Mouse (Mus musculus) kidney, adult 11 months (tissue): ENCODE measurements at regions not wholly inside any gene's neighbourhood (a gene's known extent, or its start where the extent isn't known, plus 50 kb on each side); places are given as distances from the start of the nearest gene placed in this dataset.
A peak's percentile ranks its signal among the peaks of the same experiment; 100 is the strongest.
"Not testable (repeated sequence)": the region's sequence is repeated elsewhere in the genome, so short reads cannot be mapped to it uniquely, and the experiment has no call there.

Experiments
- DNase-seq: peaks from one replicate; pipeline ENCODE4 v3.0.0; 2022

- not testable (repeated sequence) for DNase-seq
These were observed 448.6 kb upstream of the Cobl start for GRCm38 (mm10) chr11:12913401-12913800.

DNA sequence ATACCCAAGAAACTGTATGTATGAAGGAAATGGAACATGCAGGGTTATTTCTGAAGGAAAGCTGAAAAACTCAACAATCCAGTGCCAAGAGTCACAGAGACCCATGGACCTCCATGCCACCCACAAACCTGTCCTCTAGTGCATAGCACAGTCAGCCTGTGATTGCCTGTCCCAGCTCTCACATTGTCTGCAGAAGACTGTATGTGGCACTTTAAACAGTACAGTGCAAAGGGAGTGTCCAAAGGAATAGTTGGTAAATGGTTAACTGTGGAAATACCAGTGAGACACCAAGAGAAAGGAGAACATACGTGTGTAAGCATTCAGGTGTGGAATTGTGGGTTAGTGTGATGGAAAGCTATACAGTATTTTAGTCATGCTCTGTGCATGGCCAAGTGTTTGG lies 409.0 kb upstream of the Cobl start:
- no peak for DNase-seq

DNA sequence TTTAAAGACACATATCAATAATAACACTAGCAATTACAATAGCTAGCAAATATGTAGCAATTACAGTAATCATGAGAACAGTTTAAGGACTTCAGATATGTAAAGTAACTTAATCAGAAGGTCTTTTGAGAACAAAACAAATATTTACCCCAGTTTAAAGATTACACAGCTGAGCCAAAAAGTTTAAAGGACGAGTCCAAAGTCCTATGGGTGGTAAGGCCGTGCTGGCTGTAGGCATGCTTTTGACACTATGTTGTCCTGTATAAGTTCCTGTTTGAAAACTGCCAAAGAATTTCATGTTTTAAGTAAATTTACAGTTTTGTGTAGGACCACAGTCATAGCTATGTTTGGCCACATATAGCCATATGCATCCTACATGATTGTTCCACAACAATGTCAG lies 408.0 kb upstream of the Cobl start:
- peak; percentile 13 for DNase-seq

GRCm38 (mm10) chr11:12872399-12872798 lies 407.6 kb upstream of the Cobl start:
- peak; percentile 27 for DNase-seq

DNA sequence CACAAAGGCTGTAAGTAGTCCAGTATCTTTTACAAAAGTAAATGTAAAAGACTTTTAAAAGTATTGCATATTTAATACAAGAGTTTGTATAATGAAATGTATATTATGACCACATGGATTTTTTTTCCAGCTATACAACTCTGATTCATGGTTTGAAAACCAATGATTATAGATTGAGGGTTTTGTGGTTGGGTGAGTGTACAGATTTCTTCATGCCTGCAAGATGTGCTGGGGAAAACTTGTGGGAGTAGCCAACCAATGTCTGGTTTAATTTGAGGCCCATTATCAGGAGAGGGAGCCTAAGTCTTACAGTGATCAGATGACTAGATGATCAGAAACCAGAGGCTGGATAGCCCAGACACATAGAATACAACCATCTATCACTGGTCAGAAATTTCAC lies 402.8 kb upstream of the Cobl start:
- DNase-seq = no peak

DNA sequence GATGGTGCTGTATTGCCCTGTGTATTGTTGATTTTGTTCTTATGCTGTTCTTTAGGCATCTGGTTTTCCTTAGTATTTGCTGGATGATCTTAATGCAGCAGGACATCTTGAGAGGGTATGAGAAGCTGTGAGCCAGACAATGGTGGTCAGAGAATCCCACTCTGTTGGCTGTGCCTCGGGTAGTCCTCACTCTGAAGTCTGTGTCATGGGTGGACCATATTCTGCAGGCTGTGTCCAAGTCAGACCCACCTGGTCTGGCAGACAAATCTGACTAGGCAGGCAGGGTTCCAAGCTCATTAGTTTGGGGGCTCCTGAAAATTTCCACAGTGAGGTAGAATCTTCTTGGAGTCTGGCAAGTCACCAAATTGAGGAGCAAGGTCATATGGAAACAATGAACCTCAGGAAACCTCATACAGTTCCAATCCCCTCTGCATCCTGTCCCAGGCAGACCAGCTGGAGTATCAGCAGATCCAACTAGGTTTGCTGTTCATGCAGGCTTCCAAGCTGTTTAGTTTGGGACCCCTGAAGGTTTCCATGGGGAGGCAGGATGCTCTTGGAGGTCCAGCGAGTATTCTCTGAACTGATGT lies 400.4 kb upstream of the Cobl start:
- DNase-seq = no peak

- DNase-seq = no peak
These were observed 394.7 kb upstream of the Cobl start for GRCm38 (mm10) chr11:12859344-12859930.

GRCm38 (mm10) chr11:12858274-12858884 lies 393.6 kb upstream of the Cobl start:
- no peak for DNase-seq

GRCm38 (mm10) chr11:12857358-12858199 lies 392.8 kb upstream of the Cobl start:
- no peak for DNase-seq

GRCm38 (mm10) chr11:12847793-12848192 lies 383.0 kb upstream of the Cobl start:
- no peak for DNase-seq

- DNase-seq = no peak
These were observed 379.1 kb upstream of the Cobl start for GRCm38 (mm10) chr11:12843631-12844423.

DNA sequence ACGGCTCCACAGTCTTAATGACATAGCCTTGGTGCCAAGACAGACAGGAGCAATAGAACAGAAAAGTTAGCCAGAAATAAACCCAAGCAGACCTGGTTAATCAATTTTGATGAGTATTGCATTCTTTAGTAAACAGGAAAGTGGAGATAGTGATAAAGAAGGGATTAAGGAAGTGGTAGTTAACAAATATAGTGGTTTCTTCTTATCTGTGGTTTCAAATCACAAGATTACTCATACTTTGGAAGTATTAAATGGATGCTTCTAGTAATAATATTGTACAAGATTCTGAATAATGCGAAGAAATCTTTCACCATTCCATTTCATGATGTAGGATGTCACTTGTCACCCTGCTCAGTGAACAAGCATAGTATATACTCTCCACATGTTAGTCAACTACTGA lies 376.6 kb upstream of the Cobl start:
- no peak for DNase-seq

DNA sequence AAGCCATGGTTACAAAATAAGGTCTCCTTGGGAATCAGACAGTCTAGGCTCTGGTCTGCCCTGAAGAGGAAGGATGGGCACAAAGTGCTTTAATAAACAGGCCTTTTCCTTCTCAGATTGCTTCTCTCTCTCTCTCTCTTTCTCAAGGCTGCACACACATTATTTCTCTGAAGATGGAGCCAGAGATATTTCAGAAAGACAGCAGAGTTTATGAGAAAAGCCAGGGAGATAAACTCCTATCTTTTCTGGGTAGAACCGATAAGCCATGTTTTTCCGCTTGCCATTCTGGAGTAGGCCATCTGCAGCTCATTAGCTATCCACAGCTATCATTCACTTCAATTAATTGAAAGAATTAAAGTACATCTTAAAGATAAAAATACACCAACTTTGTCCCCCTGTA lies 373.2 kb upstream of the Cobl start:
- DNase-seq = no peak

DNA sequence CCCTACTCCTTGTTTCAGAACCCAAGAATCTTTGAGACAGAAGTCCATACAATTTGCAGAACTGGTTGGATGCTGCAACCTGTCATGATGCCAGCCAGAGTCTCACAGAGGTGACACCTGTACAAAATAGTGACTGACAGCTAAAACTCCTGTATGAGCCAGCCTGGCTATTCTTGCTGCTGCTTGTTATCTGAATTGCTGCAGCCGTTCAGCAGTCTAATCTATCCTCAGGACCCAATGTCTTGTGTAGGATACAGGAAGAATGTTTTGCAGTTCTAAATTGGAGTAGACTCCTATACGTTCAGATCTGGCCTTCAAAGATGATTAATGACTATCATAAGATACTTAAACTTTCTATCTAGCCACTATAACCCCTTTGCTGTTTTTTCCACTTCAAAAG lies 372.6 kb upstream of the Cobl start:
- DNase-seq = no peak

- DNase-seq = no peak
These were observed 371.6 kb upstream of the Cobl start for GRCm38 (mm10) chr11:12836387-12836786.

DNA sequence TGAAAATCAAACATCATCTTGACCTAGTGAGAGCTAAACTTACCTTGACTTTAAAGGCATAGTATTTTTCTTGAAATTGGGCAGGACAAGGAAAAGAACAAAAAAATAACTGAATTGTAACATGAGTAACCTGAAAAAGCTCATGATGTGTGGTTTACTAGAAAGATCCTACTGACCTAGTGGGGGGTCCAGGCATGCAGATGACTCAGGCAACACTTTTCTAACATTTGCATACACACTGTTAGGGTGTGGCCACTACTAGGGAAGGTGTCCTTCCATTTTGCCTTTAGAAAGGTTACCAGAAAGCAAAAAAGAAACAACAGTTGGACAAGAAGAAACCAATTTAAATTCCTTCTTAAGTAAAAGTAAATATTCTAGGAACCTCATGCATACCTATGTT lies 347.3 kb upstream of the Cobl start:
- DNase-seq = no peak

GRCm38 (mm10) chr11:12810949-12811881 lies 346.5 kb upstream of the Cobl start:
- DNase-seq = peak; percentile 19
